Mouse (Mus musculus): ENCODE results near the gene Cyb5r1.

Gene Cyb5r1

DNA sequence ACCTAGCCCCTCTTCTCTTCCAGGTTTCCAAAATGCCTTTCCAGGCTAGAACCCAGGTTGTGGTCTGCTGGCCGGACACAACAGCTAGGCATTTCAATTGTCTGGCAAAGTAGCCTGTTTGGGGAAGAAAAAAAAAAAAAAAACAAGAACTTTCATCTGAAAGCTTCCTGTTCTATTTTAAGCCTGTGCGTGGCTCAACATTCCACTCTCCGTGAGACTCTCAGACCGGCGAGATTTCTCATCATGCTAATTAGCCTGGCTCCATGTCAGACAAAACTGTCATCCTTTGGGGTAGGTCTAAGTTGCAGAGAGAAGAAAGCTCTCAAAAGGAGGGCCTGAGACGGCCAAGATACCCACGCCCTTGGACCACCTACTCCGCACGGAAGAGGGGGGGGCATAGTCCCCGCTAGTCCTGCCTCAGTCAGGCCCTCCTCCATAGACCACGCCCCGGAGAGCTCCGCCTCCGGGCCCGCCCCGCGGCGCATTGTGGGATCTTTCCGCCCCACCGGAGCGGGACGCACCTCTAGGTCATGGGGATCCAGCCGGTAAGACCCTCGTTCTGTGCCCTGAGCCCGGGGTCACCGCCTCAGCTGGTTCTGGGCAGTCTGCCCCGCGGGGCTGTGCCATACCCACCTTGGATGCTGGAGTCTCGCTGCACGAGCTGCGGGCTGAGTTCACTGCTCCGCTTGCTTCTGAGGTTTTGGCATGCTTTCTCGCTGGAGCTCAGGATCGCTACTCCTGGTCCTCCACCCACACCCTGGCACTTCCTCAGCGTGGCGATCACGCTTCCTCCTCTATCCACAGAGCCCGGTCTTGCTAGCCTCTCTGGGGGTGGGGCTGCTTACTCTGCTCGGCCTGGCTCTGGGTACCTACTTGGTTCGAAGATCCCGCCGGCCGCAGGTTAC is at the start of gene Cyb5r1:
Cyb5r1 (plus strand) TSS at position 51 of the 905 bp plus-strand sequence.
- in situ Hi-C loops (cut with MboI, MseI), result loop anchor here in 1 of 2 experiments (5.0 to 25.0 kb wide), 2 partner anchors 48 to 1757 kb away; no protein-coding TSS in a partner anchor

GRCm38 (mm10) chr1:134357461-134357860 is 47.9 kb upstream of the Cyb5r1 start:
- in situ Hi-C loops (cut with MboI, MseI), result loop anchor here in 1 of 2 experiments (5.0 kb wide), 1 partner anchor 50 kb away; the partner anchor contains the start of gene Cyb5r1

GRCm38 (mm10) chr1:134360656-134361055 is 44.7 kb upstream of the Cyb5r1 start:
- in situ Hi-C loops (cut with MboI, MseI), result no loop called here

DNA sequence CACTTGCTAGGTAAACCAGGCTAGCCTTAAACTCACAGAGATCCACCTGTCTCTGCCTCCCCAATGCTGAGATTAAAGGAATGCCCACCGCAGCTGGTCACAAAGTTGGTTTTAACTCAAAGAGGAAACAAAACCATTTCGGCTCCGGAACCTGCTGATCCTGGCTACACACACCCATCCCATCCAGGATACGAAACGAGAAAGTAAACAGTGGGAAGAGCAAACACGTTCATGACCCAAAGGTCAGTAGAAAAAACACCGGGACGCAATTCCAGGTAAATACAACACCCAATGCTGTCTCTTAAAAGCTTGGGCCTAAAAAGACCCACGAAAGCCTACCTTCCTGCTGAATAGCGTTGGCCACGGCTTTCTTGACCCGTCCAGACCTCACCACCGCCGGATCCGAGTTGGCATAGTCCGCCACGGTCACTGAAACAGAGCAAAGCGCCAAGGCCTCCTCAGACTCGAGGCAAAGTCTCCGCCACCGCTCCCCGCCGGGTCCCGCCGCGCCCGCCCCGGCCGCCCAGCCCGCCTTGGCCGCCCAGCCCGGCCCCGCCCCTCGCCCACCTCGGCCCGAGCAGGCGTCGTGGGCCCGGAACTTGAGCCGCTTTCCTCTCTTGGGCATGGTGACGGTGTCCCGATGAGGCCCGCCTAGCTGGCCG is 44.0 kb upstream of the Cyb5r1 start:
- in situ Hi-C loops (cut with MboI, MseI), result no loop called here

DNA sequence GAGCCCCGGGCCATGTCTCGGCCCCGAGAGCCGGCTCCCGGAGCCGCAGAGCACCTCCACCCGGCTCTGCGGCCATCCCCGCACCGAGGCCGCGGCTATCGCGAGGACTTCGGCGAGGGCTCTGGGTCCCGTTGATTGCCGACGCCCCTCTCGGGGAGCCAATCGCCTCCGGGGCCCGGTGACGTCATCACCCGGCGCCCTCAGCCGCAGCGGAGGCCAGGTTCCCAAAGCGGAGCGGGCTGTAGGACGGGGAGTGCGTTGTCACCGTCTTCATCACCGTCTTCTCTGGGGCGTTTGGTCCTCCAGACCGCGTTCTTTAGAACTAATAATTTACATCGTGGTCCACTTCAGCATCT is 43.5 kb upstream of the Cyb5r1 start, which contains the start of gene Tmem183a:
Tmem183a (minus strand) TSS at position 123 of the 356 bp plus-strand sequence.
- in situ Hi-C loops (cut with MboI, MseI), result no loop called here

GRCm38 (mm10) chr1:134363194-134363593 is 42.2 kb upstream of the Cyb5r1 start:
- in situ Hi-C loops (cut with MboI, MseI), result no loop called here

DNA sequence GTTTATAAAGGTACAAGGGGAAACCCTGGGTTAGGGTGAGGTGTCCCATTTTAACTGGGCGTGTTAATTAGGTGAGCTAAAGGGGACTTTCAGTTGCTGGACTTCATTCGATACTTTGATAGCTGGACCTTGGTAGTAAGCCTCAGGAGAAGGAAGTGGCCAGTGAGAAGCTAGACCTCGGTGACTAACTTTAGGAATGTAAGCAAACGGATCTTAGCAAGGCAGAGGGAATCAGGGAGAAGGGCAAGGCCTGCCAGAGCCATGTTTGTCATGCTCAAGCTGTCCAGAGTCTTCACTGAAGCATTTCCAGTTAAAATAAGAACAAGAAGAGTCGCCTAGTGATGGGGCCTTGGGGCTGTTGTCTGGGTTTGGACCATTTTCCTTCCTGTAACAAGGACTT is 39.9 kb upstream of the Cyb5r1 start:
- in situ Hi-C loops (cut with MboI, MseI), result loop anchor here in 1 of 2 experiments (5.0 kb wide), 1 partner anchor 87 kb away; no protein-coding TSS in a partner anchor

DNA sequence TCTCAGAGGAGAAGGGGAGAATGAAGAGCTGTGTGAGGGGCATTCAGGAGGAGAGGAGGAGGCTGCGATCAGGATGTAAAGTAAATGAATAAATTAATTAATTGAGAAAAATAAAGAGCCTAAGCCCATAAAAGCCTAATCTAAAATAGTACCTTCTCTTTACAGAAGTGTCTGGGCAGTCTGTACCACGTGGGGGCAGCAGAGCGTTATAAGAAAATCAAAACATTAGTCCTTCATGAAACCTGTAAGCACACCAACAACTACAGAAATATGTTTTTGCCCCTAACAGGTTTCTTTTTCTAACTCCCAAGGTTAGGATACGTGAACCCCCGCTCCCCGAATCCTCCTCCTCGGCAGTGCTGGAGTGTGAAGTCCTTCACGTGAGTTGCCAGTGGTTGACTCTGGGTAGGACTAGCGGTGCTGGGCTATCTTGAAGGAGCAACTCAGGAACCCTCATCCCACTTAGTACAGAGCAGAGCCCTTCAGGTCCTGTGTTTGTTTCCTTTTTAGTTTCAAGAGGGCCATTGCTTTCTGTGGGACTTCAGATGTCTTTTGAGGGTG is 36.5 kb upstream of the Cyb5r1 start:
- in situ Hi-C loops (cut with MboI, MseI), result loop anchor here in 1 of 2 experiments (5.0 kb wide), 1 partner anchor 83 kb away; no protein-coding TSS in a partner anchor

GRCm38 (mm10) chr1:134374124-134374523 is 31.2 kb upstream of the Cyb5r1 start:
- in situ Hi-C loops (cut with MboI, MseI), result no loop called here

GRCm38 (mm10) chr1:134381051-134381450 is 24.3 kb upstream of the Cyb5r1 start:
- in situ Hi-C loops (cut with MboI, MseI), result no loop called here

DNA sequence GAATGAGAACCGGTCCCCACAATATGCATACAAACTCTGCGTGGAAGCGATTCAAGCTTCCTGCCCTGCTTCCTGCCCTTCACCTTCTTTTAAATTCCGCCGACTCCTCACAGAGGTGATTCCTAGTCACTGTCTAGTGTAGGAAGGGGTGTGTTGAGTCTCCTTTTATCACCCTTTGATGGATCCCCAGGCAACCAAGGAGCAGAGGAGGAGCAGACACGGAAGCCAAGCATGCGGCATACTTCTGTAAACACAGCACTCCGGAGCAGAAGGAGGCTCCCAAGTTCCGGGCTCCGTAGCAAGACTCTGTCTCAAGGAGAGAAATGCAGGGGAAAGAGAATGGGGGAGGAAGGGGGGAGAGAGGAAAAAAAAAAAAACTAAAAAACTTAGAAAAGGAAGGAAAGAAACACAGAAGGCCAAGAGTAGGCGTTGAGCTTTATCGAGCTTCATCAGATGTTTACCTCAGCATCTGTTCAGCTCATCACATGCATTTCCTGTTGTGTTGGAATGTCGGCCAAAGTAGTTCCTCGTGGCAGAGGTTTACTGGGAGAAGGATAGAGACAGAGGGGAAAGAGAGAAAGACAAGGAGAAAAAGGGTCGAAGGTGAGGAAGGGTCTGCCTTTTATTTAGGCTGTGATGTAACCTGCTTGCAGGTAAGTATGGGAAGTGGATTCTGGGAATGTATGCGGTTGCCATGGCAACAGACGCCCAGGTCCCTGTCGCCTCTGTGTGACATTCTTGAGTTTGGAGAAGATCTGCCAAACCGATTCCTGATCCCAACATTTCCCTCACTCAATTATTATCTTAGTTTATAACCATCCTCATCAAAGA is 23.3 kb upstream of the Cyb5r1 start:
- in situ Hi-C loops (cut with MboI, MseI), result no loop called here

DNA sequence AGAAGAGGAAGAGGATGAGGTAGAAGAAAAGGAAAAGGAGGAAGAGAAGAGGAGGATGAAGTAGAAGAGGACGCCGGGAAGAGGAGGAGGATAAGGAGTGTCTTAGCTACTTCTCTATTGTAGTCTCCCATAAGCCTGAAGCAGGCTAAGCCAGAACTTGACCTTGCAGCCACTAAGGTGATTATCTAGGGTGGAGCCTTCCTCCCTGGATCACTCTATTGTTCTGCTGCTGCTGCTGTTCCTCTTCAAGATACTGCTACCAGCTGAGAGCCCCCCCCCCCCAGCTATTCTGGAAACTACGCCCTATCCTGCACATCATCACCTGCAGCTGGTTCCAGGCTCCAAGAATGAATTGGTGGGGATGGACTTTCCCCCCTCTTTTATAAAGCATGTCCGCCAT is 20.8 kb upstream of the Cyb5r1 start:
- in situ Hi-C loops (cut with MboI, MseI), result no loop called here

DNA sequence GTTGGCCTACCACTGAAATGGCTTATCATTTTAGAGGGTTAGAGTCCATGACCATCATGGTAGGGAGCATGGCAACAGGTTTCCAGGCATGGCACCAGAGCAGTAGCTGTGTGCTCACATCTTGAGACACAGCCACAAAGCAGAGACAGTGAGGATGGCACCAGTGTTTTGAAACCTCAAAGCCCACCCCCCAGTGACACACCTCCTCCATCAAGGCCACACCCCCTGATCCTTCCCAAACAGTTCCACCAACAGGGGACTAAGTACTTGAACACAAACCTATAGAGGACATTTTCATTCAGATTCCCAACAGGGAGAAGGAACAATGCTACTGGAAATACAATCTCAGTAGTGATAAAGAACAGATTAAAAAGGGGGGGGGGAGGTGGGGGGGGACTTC is 20.2 kb upstream of the Cyb5r1 start:
- in situ Hi-C loops (cut with MboI, MseI), result no loop called here

GRCm38 (mm10) chr1:134385666-134386065 is 19.7 kb upstream of the Cyb5r1 start, which contains the start of gene 4933406M09Rik:
TSS of gene 4933406M09Rik (plus strand) at chr1:134385940.
- in situ Hi-C loops (cut with MboI, MseI), result no loop called here

DNA sequence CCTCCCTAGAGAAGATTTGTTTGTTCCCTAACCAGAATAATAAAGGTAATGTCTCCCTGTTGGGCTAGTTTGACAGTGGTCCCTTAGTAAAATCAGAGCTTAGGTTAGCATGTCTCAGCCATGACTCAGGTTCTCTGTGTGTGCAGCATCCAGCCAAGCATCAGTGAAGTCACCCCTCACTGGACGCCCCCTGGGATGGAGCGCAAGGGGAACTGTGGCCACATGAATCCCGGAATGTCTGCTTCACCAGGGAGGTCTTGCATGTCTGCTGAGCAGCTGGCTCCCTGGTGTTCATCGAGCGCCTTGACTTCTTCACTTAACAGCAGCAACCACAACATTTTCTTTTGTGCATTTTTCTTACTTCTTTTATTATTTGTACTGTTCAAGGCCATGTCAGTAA is 11.5 kb upstream of the Cyb5r1 start:
- in situ Hi-C loops (cut with MboI, MseI), result no loop called here

- in situ Hi-C loops (cut with MboI, MseI), result no loop called here
Observed at GRCm38 (mm10) chr1:134398210-134398609, 7.1 kb upstream of the Cyb5r1 start.

DNA sequence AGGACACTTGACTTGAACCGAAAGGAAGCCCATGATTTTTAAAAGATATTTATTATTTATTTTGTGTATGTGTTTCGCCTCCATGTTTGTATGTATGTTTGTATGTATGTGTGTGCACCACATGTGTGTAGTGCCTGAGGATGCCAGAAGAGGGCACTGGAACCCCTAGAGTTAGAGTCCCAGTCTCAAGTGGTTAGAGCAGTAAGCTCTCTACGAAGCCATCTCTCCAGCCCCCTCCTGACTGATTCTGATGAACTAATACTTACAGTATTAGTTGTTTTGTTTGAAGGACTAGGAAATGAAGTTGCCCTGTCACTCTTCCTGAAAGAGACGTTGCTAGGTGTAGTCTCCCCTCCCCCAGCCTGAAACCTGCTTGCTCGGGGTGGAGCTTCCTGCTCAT is 5.6 kb upstream of the Cyb5r1 start:
- in situ Hi-C loops (cut with MboI, MseI), result loop anchor here in 1 of 2 experiments (25.0 kb wide), 1 partner anchor 1763 kb away; no protein-coding TSS in a partner anchor

DNA sequence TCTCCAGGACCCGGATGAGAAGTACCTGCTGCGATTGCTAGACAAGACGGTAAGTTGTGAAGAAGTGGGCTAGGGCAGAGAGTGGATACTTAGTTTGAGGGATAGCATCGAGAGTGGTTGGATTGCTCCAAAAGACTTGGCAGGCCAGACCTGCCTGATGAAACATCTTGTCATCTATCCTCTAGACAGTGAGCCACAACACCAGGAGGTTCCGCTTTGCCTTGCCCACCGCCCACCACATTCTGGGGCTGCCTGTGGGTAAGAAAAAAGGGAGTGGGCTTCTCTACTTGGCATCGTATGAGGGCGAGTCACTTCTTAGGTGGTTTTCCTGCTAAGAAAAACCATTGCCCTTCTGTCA is 1.0 kb downstream of the Cyb5r1 start:
- in situ Hi-C loops (cut with MboI, MseI), result loop anchor here in 1 of 2 experiments (5.0 to 25.0 kb wide), 2 partner anchors 49 to 1756 kb away; no protein-coding TSS in a partner anchor

- in situ Hi-C loops (cut with MboI, MseI), result loop anchor here in 1 of 2 experiments (5.0 to 25.0 kb wide), 2 partner anchors 51 to 1754 kb away; no protein-coding TSS in a partner anchor
Observed at GRCm38 (mm10) chr1:134408080-134408479, 2.7 kb downstream of the Cyb5r1 start.

DNA sequence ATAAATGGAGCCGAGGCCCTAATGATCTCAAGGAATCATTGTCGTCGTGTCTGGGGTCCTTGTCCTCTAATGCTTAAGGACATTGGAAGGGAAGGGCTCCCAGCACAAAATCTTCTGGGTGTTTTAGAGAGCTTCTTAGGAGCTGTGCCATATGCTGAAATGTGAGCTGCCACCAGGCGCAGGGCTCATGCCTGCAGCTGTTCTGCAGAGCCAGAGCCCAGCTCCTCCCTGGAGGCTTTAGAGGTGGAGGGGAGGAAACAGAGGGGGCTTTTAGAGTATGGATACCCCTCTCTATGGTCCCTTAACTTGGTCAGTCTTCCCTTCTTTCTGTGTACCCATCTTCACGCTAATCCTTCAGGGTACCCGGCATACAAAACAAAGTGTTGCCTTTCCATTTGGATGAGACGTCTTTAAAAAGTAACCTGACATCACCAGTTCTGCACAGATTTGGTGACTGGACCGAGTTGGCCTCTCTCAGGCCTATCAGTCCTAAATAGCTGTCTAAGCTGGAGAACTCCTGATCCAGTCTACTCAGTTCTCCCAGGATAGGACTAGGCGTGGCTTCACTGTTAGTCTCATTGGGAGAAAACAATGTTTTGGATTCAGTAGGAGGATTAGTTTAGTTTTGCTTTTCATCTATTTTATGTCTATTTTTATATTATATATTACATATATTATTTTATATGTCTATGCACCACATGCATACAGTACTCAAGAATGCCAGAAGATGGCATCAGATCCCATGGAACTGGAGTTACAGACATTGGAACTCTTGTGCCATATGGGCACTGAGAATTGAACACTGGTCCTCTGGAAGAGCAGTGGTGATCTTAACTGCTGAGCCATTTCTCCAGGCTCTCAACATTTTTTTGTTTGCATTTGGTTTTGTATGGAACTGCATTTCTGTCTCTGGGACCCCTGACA is 6.6 kb downstream of the Cyb5r1 start:
- in situ Hi-C loops (cut with MboI, MseI), result loop anchor here in 1 of 2 experiments (10.0 to 25.0 kb wide), 2 partner anchors 1277 to 1750 kb away; partner anchors contain the start of gene Ppp1r15b

Measured in T-helper 17 cell (primary cell).